Mouse (Mus musculus) liver, adult 2 months (tissue): ENCODE measurements around the gene Akt1.

Experiments
- CTCF ChIP-seq: fragments of 200-500 bp; IDR thresholded peaks from 2 replicates; pipeline ENCODE4 v1.5.1; 2011; ENCODE audit warnings: low read depth, low read length, control low read depth
- POLR2A ChIP-seq: fragments of 200-500 bp; IDR thresholded peaks from 2 replicates; pipeline ENCODE4 v1.6.1; 2011; ENCODE audit warnings: low read length, control low read depth; ENCODE audit not compliant: insufficient read depth; ENCODE audit errors: extremely low read depth

GRCm38 (mm10) chr12:112653157-112653824, 21.4 kb downstream of the Akt1 start:
- TF ChIP-seq CTCF (peak; percentile 86), POLR2A (no peak)
